Mouse (Mus musculus): Measurements from ENCODE around the gene Adcy4.
A peak's percentile ranks its signal among the peaks of the same experiment; 100 is the strongest.

The Adcy4 gene

DNA sequence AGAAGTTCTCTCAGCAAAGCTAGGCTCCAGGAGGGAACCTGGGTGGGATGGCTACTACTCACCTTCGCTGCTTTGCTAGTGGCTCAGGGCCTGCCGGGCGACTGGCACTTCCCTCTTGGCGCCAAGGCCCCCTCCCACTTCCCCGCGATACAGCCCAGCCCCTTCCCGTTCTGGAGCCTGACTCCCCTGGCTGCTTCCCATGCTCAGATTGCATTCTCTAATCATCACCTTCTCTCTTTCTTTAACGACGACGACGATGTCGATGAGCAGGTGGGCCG, at the start of gene Adcy4:
Gene Adcy4, minus strand, starts transcription at position 138 of the 278 bp plus-strand sequence.
- DNase-seq (ENCODE audit: low spot score): peak; percentile 33

- DNase-seq (ENCODE audit: low spot score): no peak
Observed at GRCm38 (mm10) chr14:55833126-55833525, 49.2 kb upstream of the Adcy4 start.

- DNase-seq (ENCODE audit: low spot score): no peak
Observed at GRCm38 (mm10) chr14:55830331-55830730, 46.4 kb upstream of the Adcy4 start.

DNA sequence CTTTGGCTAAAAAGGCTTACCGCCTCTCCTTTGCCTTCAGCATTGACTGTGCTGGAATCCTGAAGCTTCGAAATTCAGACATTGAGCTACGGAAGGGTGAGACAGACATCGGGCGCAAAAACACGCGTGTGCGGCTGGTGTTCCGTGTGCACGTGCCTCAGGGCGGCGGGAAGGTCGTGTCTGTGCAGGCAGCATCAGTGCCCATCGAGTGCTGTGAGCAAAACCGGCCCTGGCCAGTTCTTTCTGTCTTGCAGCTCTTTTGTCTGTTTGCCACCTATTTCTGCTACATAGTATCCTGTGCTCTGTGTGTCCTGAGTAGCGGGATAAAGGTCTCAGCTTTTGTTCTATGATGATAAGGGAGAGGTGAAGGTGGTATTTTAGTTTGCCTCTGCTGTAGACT, 46.0 kb upstream of the Adcy4 start:
- DNase-seq (ENCODE audit: low spot score): no peak

DNA sequence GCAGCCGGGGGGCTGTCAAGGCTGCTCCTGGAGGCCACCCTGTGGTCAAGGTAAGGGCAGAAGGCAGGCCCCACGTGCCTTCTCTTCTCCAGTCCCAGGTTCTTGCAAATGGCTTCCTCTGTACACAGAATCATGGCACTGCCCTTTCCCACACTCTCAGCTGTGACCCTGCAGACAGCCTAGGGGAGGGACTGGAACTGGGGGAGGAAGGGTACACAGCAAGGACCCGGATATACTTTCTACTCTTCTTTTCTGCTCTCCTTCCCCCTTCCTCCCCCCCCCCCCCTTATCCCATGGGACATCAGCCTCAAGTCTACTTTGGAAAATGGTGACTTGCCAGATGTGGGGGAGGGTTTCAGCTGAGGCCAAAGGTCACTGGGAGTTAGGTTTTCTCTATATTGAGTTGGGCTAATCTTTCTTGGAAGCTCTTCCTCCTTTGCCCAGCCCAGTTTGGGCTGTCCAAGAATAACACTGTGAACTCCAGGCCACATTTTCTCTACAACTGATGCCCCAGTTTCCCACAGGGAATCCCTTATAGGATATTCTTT, 44.9 kb upstream of the Adcy4 start:
- peak; percentile 55 for DNase-seq (ENCODE audit: low spot score)

DNA sequence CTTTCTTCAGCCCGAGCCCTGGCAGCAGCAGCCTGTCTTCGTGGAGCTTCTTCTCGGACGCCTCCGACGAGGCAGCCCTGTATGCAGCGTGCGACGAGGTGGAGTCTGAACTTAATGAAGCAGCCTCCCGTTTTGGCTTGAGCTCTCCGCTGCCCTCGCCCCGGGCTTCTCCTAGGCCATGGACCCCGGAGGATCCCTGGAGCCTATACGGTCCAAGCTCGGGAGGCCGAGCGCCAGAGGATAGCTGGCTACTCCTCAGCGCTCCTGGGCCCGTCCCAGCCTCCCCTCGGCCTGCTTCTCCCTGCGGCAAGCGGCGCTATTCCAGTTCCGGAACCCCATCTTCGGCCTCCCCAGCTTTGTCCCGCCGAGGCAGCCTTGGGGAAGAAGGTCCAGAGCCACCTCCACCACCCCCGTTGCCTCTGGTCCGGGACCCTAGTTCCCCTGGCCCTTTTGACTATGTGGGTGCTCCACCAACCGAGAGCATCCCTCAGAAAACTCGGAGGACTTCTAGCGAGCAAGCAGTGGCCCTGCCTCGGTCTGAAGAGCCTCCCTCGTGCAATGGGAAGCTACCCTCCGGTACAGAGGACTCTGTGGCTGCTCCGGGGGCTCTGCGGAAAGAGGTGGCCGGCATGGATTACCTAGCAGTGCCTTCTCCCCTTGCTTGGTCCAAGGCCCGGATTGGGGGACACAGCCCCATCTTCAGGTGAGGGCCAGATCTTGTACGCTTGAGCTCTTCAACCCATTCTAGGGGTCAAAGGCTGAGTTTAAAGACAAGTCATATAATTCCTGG, 42.9 kb upstream of the Adcy4 start:
- peak; percentile 57 for DNase-seq (ENCODE audit: low spot score)

- no peak for DNase-seq (ENCODE audit: low spot score)
Observed at GRCm38 (mm10) chr14:55826142-55826541, 42.2 kb upstream of the Adcy4 start.

- peak; percentile 53 for DNase-seq (ENCODE audit: low spot score)
Observed at GRCm38 (mm10) chr14:55825216-55826051, 41.5 kb upstream of the Adcy4 start.

GRCm38 (mm10) chr14:55824481-55825215, 40.8 kb upstream of the Adcy4 start:
- DNase-seq (ENCODE audit: low spot score): peak; percentile 58

GRCm38 (mm10) chr14:55824001-55824480, 40.1 kb upstream of the Adcy4 start:
- DNase-seq (ENCODE audit: low spot score): peak; percentile 73

DNA sequence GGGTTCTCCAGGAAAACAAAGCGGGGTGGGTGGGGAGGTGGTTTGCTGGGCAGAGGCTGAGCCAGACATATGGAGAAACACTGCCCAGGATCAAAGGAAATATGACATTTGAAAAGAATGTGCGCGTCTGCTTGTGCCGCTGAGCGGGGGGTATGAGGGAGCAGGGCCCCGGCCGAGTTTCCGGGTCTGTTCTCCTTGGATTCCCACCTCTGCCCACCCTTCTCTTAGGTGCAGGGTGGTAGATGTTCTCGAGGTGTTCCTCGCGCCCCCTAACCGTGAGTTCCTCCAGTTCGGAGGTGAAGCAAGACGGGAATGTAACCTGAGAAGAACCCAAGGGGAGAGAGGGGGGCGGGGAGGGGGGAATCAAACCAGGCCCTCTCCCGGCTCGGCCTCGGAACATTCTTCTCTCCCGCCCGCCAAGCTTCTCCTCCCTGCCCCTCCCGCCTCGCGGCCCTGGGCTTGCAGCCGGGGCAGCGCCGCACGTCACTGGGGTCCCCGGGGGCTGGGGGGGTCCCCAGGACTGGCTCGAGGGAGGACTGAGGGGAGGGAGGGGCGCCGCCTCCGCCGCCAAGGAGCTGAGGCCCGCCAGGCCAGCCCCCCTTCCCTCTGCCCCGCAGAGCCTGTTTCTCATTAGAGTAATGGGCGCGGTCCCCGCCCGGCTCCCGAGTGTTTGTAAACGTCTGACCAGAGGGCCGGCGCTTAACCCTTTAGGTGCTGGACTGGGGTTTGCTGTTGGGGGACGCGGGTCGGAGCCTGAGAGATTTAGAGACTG, 39.3 kb upstream of the Adcy4 start, which contains the start of gene Nfatc4:
Gene Nfatc4, plus strand, starts transcription at position 154 of the 772 bp plus-strand sequence.
- DNase-seq (ENCODE audit: low spot score): peak; percentile 93

GRCm38 (mm10) chr14:55822435-55822990, 38.6 kb upstream of the Adcy4 start:
- DNase-seq (ENCODE audit: low spot score): peak; percentile 97

DNA sequence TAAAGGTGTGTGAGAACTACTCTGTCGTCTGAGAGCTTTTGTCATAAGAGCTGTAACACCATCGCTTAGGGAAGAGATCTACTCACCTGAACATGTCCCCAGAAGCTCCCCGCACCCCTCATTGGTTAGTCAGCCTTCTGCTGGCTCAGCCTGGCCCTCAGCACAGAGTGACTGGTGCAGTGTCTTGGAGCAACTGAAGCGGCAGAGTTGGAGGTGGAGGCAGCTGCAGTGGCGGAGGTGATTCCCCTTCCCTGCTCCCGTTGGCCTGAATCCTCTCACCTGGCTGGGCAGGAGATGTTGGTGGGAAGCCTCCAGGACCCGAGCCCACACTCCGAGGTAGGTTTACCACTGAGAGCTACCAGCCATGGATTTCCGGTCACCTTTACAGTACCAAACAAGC, 36.7 kb upstream of the Adcy4 start:
- DNase-seq (ENCODE audit: low spot score): no peak

- DNase-seq (ENCODE audit: low spot score): no peak
Observed at GRCm38 (mm10) chr14:55819845-55820405, 36.0 kb upstream of the Adcy4 start.

GRCm38 (mm10) chr14:55815310-55815751, 31.4 kb upstream of the Adcy4 start:
- peak; percentile 67 for DNase-seq (ENCODE audit: low spot score)

DNA sequence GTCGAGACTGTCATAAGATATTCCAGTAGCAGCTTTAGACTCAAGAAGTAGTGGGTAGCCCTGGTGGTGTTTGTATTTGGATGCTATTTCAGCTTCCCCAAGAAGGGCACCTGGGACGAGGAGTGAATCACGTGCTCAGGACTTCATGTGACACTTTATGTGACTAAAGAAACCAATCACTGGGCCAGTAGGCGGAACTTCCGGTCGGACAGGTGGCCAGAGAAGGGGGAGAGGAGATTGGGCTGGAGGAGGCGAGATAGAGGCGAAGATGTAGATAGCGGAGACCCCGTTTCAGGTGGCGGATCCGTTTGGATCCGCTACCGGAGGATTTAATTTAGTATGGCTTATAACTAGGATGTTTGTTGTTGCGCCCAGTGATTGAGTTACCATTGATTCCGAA, 31.0 kb upstream of the Adcy4 start:
- DNase-seq (ENCODE audit: low spot score): peak; percentile 91

- DNase-seq (ENCODE audit: low spot score): no peak
Observed at GRCm38 (mm10) chr14:55795380-55796163, 11.7 kb upstream of the Adcy4 start.

- no peak for DNase-seq (ENCODE audit: low spot score)
Observed at GRCm38 (mm10) chr14:55793946-55794345, 10.1 kb upstream of the Adcy4 start.

DNA sequence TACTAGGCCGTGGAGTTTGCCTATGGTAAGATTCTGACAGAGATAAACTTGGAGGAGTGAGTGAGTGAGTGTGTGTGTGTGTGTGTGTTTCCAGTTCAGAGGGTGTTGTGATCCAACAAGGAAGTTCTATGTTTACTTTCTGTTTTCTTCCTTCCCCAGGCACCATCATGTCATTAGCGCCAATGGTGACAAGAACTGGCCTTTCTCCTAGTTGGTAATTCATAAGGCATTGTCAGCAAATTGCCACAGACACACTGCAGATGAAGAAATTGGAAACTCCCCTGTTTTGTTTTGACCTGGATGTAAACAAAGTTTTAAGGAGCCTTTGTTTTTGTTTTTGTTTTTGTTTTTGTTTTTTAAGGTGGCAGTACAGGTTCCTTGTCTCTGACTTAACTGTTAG, 9.6 kb upstream of the Adcy4 start:
- DNase-seq (ENCODE audit: low spot score): no peak

Data from embryo, embryonic 10 days (tissue).